Comparison of ENCODE assay signal across 9 mouse cellular contexts in genomic region chr13:51279642-51280387, GRCm38 (mm10).
DNase-seq lines count a peak whose midpoint lies in the region; ATAC-seq lines count a peak whose summit lies in the region.
"Had no signal": no experiment of that assay in that cellular context is flagged by ENCODE, and none has a peak within 500 bp of the region (broad histone marks: within the 10 kb centered on the region; RNA-seq: fewer than 3 reads in every experiment).

No protein-coding gene starts in this region.

- no peak for ATAC-seq in liver, embryonic 12.5 days
- ATAC-seq in embryonic facial prominence, embryonic 11.5 days (replicated peaks; ENCODE audit: insufficient number of reproducible peaks, low FRiP score, low TSS enrichment, low read depth): peak; percentile 75
- ATAC-seq in neural tube, embryonic 13.5 days (ENCODE audit: low read depth): no peak
- ATAC-seq in megakaryocyte-erythroid progenitor cell, adult 5-6 weeks (replicated peaks; ENCODE audit: low FRiP score, low TSS enrichment, poor library complexity, severe bottlenecking): no peak

- no peaks in the 10 kb centered on the region for H3K27me3 ChIP-seq in liver, embryonic 12.5 days (replicated peaks)
- H3K27me3 ChIP-seq in embryonic facial prominence, embryonic 11.5 days (ENCODE audit: control insufficient read depth, insufficient read depth, low read length): no peaks in the 10 kb centered on the region
- H3K27me3 ChIP-seq in neural tube, embryonic 13.5 days: no peaks in the 10 kb centered on the region

- DNase-seq in liver: peak; percentile 42
- DNase-seq in embryonic facial prominence, embryonic 11.5 days (ENCODE audit: low spot score): peak; percentile 89
- DNase-seq in kidney, adult 8-10 months: peak; percentile 27 to 32
- DNase-seq in gastrocnemius, adult 8-10 months (ENCODE audit: low spot score in 2 of 2): no peak
- no peak for DNase-seq in urinary bladder, postnatal 36 days (ENCODE audit: low spot score in 2 of 2)

- H3K4me3 ChIP-seq in liver, embryonic 12.5 days: no peak overlapping the region
- no peak overlapping the region for H3K4me3 ChIP-seq in embryonic facial prominence, embryonic 11.5 days (ENCODE audit: low read depth, low read length)
- no peak overlapping the region for H3K4me3 ChIP-seq in neural tube, embryonic 13.5 days
- H3K4me3 ChIP-seq: erythroblast, embryonic 14.5 days had no signal

- H3K9me3 ChIP-seq in liver, embryonic 12.5 days (replicated peaks): peaks cover 9% of the 10 kb centered on the region
- H3K9me3 ChIP-seq in embryonic facial prominence, embryonic 11.5 days (replicated peaks; ENCODE audit: control insufficient read depth, low read length): no peaks in the 10 kb centered on the region
- H3K9me3 ChIP-seq in neural tube, embryonic 13.5 days: 0 out of 2 replicates have a peak, but pooled peaks cover 2% of the 10 kb centered on the region

- WGBS in liver, embryonic 12.5 days (ENCODE audit: insufficient replicate concordance): 47% methylated on average over 8 of the region's 8 CpGs
- WGBS in embryonic facial prominence, embryonic 11.5 days: 13% methylated on average over 8 of the region's 8 CpGs
- WGBS in neural tube, embryonic 13.5 days: 47% methylated on average over 8 of the region's 8 CpGs

- no peak overlapping the region for H3K27ac ChIP-seq in liver, embryonic 12.5 days
- peak overlapping the region; percentile 90 for H3K27ac ChIP-seq in embryonic facial prominence, embryonic 11.5 days (replicated peaks; ENCODE audit: low read depth, low read length)
- H3K27ac ChIP-seq in neural tube, embryonic 13.5 days (replicated peaks): peak overlapping the region; percentile 63

- H3K4me1 ChIP-seq in liver, embryonic 12.5 days: no peaks in the 10 kb centered on the region
- no peaks in the 10 kb centered on the region; the same call in 1 of the 2 replicates for H3K4me1 ChIP-seq in embryonic facial prominence, embryonic 11.5 days (ENCODE audit: control insufficient read depth, insufficient read depth, low read length)
- peaks cover 17% of the 10 kb centered on the region for H3K4me1 ChIP-seq in neural tube, embryonic 13.5 days (replicated peaks)

- H3K9ac ChIP-seq in liver, embryonic 12.5 days: no peak overlapping the region
- no peak overlapping the region; the same call in 1 of the 2 replicates for H3K9ac ChIP-seq in embryonic facial prominence, embryonic 11.5 days (replicated peaks; ENCODE audit: low read length)
- H3K9ac ChIP-seq in neural tube, embryonic 13.5 days: no peak overlapping the region

- no peaks in the 10 kb centered on the region for H3K36me3 ChIP-seq in liver, embryonic 12.5 days
- no peaks in the 10 kb centered on the region for H3K36me3 ChIP-seq in embryonic facial prominence, embryonic 11.5 days (replicated peaks; ENCODE audit: control insufficient read depth, insufficient read depth, low read depth, low read length)
- no peaks in the 10 kb centered on the region for H3K36me3 ChIP-seq in neural tube, embryonic 13.5 days

- no peak overlapping the region for H3K4me2 ChIP-seq in liver, embryonic 12.5 days
- H3K4me2 ChIP-seq in embryonic facial prominence, embryonic 11.5 days (ENCODE audit: low read depth, low read length): peak overlapping the region; percentile 7; the same call in 1 of the 2 replicates
- H3K4me2 ChIP-seq in neural tube, embryonic 13.5 days: no peak overlapping the region

Comparison
In these comparisons a context has a peak if more than half of its experiments do, and no peak if none do; other contexts are left out.
1. DNase-seq: peak in liver (single experiment), embryonic facial prominence, embryonic 11.5 days (single experiment) and kidney, adult 8-10 months (2 of 2); none in gastrocnemius, adult 8-10 months (0 of 2) and urinary bladder, postnatal 36 days (0 of 2).